Mouse (Mus musculus): ENCODE measurements at regions not wholly inside any gene's neighbourhood (a gene's known extent, or its start where the extent isn't known, plus 50 kb on each side); places are given as distances from the start of the nearest gene placed in this dataset.

DNA sequence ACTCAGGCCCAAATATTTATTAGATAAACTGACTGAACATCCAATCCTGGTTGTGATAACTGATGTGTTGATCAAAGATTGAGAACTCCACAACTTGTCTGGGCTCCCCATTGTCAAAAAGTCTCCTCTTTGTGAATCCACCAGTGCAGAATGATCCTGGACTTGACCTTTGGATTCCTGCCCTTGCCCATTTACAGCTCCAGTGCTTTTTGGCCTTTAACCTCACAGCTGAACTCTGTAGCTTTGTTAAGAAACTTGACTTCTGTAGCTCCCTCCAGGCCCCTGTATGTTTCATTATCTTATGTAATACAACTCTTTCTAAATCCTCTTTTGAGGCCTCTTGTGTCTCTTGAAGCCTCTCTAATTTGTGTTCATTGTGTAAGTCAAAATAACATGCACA, 1873.5 kb downstream of the Pcdh9 start:
- peak; percentile 51 for DNase-seq

- DNase-seq = no peak
Observed at GRCm38 (mm10) chr14:91991290-91991689, 1899.2 kb downstream of the Pcdh9 start.

All from heart, adult 11 months (tissue).